Mouse (Mus musculus): Measurements from ENCODE around the gene St6galnac4.

Gene St6galnac4

DNA sequence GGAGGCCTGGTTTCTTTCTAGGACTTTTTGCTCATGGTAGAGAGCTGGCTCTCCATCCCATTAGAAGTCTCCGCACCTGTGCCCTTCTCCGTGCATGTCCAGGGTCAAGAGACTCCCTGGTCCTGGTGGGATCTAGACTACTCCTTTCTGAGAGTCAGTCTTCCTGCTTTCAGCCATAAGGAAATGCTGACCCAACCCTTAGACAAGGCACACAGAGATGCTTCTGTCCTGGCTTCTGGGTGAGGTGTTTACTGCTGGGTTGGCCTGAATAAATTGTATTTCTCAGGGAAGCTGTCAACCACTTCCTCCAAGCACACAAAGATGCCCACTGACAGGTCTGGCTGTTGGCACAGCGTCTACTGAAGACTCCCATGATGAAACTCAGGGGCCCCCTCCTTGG is 12.5 kb downstream of the St6galnac4 start, which contains the start of gene St6galnac6:
Gene St6galnac6 (plus strand): TSS at position 301 of the 400 bp plus-strand sequence.
- no peak for DNase-seq (ENCODE audit: low spot score in 2 of 2)

DNA sequence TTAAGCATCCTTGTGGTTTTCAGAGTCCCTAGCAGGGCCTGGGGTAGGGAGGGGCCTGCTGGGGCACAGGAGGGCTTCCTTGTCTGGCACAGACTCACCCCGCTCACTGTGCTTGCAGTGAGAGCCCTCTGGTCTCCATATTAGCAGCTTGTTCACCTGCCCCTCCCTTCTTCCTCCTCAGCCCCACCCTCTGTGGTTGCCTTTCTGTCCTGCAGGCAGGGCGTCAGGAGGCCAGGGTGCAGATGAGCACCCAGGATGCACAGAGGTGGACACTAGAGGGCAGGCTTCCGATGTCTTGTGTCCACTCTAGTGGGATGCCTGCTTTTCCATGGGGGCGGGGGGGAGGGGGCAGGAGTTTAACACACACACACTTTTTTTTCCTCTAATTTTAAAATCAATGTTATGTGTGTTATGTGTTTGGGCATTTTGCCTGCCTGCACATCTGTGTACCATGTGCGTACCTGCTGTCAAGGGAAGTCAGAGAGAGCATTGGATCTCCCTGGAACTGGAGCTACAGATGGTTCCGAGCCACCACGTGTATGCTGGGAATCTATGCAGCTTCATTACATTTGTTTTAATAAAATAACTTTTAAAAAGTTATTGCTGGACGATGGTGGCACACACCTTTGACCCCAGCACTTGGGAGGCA is 14.6 kb downstream of the St6galnac4 start:
- DNase-seq (ENCODE audit: low spot score in 2 of 2), result no peak

DNA sequence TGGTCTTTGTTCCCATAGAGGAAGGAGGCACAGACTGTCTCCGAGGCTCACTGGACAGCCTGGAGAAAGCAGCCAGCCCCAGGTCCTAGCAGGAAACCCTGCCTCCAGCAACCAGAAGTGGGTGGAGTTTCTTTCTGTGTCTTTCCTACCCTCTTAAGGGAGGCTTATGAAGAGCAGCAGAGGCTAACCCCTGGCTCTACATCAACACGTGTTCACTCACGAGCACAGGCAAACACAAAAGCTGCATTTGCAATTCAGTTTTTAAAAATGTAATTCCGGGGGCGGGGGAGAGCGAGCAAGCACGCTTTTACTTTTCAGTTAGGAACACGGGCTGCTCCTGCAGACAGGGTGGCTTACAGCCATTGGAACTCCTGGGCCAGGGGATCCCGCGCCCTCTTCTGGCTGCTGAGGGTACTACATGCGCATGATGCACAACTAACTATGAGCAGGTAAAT is 15.7 kb downstream of the St6galnac4 start:
- peak; percentile 80 to 94 for DNase-seq (ENCODE audit: low spot score in 2 of 2)

DNA sequence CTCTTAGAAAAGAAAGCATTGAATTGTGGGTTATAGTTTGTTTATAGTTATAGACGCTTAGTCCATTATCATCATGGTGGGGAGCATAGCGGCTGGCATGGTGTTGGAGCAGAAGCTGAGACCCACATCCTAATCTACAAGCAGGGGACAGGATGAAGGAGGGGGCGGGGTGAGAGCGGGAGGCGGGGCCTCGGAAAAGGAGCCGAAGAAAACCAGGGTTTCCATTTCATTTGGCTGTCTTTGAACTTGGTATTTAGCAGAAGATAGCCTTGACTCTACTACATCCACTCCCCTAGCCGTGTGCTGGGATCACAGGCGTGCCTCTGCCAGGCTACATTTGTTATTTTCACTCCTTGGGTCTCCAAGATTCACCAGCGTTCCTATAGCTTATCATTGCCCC is 17.7 kb downstream of the St6galnac4 start:
- no peak for DNase-seq (ENCODE audit: low spot score in 2 of 2)

DNA sequence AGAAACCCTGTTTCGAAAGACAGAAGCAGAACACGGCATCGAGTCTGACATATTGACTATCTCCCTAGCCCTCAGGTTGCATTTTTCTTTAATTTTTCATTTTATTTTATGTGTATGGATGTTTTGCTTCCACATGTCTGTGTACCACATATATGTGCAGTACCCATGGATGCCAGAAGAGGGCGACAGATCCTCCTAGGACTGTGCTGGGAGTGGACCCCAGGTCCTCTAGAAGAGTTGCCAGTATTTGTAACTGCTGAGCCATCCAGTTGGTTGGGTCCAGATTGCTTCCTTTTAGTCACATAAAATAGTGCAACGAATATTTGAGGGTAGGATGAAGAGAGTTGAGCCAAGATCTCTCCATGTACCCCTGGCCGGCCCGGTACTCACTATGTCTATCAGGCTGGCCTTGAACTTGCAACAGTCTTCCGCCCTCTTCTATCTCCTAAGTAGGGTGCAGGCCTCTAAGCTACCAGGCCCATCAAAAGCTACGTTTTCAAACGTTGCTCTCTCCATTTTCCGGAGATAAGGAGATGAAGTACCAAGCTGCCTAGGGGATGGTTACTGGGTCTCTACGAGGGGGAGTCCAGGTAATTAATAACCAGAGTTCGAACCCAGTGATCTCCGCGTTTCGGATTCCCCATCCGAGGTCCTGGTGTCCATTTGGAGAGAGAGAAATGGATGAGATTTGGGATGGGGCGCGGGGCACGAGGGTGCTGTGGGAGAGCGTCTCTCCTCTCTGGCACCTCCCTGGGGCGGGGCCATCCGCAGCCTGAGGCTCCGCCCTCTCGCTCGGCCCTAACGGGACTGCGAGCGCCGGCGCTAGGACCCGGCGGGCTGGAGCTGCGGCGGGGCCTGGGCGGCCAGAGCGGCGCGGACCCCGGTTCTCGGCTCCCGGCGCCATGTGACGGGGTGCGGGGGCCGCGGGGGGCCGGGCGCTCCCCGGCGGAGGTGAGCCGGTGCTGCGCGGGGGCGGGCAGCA is 19.6 kb downstream of the St6galnac4 start:
- peak; percentile 47 to 77 for DNase-seq (ENCODE audit: low spot score in 2 of 2)

DNA sequence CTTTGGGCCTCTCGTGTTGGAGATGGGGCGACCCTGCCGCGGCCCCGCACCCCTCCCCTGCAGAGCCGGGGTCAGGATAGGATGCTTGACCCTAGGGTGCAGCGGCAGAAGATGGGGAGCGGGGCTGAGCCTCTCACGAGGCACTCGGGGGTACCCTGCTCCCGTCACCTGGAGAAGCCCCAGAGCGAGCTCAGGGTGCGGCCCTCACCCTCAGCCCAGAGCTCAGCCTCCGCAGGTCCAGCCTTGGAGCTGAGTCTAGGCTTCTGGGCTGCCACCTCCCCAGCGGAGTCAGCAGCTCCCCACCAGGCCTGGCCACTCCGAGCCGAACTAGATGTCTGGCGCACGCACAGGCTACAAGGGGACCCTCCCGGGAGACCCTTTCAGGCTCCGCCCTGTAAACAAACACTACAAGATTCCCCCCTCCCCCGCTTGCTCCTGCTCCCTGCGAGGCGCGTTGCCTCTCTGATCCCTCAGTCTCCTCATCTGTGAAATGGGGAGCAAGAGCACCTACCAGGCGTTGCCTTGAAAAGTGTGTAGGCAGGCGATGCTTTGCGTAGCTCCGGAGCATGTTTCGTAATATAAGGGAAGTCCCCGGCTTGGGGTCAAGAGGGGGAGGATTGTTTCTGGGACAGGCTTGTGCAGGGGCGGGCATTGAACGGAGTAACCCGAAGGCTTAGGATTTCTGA is 20.5 kb downstream of the St6galnac4 start:
- no peak for DNase-seq (ENCODE audit: low spot score in 2 of 2)

DNA sequence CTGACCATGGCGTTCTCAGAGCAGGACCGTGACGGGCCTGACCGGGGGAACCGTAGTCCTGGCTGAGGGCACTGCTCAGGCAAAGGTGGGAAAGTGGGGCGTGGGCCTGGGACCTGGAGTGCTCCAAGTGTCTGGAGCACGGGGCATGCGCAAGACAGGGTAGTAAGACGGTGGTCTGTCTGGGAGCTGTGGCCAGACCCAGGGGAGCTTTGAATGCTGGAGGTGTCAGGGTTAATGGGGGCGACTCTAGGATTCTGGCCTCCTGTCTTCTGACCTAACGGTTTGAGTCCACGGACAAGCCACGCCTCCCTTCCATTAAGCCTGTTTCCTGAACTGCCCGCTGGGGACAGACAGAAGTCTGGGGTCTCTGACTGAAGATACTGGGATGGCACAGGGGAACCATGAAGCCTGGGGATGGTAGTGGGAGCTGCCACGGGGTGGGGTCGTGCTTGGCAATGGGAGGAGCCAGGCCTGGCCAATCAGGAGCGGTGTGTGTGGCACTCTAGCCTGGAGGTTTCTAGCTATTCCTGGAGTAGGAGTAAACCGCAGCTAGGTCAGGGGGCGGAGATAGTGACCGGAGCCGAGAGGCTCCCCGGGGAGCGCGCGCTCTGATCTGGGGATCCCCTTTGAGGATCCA is 21.4 kb downstream of the St6galnac4 start:
- DNase-seq (ENCODE audit: low spot score in 2 of 2), result no peak

DNA sequence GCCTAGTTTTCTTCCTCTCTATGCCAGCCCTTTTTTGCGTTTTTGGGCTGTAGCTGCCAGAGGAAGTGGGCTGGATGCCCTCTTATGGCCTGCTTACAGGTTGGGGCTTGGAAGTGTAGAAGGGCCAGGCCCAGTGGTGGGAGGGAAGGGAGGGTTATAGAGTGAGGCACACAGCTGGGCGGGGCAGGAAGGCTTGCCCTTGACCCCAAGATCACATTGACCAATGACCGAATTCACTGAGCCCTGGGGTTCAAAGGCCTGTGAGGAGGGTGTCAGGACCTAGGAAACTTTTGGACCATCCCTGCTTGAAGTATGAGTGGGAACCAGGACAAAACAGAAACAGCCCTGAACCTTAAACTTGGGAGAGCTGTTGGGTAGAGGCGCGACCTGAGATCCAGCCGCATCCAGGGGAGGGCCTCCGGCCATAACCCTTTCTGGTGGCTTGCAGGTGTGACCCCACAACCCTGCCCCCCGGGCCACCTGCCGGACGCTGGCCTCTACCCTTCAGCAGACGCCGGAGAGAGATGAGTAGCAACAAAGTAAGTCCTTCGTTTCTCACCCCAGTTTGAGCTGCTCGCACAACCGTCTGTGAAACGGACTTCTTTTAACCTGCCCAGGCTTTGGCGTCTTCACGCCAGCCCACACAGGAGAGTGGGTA is 22.0 kb downstream of the St6galnac4 start:
- DNase-seq (ENCODE audit: low spot score in 2 of 2), result no peak

DNA sequence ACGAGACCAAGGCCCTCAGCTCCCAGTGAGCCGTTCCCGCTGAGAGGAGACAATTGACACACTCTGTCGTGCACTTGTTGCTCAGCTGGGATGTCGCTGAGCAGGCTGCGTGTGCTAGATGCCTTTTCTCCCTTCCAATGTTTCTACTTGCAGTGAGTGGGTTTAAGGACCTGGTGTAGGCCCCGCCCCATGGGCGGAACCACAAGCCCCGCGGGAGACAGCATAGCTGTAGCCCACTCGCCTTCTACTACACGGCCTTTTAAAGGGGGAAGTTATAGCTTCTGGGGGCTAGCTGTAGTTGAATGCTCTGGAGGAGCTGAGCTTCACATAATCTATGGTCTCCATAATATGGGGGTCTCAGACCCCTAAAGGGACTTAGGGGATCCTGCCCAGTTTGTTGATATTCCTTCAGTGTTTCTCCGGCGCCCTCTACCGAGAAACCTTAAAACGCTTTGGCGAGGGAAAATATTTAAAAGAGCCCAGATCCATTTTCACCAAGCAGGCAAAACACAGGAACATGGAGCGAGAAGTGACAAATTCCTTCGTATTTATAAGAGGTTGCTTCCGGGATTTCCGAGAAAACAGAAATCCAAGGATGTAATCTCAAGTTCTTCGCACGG is 23.8 kb downstream of the St6galnac4 start:
- DNase-seq (ENCODE audit: low spot score in 2 of 2), result no peak

DNA sequence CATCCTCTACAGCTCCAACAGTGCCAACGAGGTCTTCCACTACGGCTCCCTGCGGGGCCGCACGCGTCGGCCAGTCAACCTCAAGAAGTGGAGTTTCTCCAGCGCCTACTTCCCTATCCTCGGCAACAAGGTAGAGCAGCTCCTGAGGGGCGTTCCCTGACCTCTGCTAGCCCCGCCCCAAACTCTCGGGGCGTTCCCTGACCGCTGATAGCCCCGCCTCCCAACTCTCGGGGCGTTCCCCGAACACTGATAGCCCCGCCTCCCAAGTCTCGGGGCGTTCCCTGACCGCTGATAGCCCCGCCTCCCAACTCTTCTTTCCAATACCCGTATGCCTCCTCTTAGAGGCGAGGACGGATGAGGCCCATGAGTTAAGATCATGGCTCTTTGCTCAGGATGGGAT is 25.4 kb downstream of the St6galnac4 start:
- DNase-seq (ENCODE audit: low spot score in 2 of 2), result no peak

DNA sequence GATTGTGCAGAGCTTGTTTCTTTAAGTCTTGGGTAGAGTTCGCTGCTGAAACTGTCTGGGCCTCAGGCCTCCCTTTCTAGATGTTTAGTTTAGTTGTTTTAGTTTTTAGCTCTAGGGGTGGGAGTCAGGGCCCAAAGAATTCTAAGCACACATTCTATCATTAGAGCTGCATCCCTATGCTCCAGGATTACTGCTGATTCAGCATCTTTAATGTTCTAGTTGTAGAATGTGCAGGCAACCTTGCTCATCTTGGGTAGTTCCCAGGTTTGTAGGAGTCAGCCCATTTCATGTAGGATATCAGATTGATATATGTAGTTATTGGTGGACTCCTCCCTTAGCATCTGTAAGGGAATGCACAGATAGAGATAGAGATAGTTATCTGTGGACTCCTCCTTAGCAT is 30.2 kb downstream of the St6galnac4 start:
- DNase-seq (ENCODE audit: low spot score in 2 of 2), result no peak

DNA sequence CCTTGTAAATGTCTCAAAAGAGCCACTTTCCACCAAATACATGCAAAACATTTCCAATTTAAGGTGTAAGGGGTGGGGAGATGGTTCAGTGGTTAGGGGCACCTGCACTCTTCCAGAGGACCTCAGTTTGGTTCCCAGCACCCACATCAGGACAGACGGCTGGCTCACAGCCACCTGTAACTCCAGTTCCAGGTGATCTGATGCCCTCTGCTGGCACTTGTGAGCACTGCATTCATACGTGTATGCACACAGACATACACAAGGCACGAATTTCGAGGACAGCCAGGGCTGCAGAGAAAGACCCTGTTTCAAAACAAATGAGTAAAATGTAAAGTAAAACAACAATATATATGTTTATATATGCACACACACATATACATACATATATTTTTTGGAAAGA is 30.7 kb downstream of the St6galnac4 start:
- no peak for DNase-seq (ENCODE audit: low spot score in 2 of 2)

DNA sequence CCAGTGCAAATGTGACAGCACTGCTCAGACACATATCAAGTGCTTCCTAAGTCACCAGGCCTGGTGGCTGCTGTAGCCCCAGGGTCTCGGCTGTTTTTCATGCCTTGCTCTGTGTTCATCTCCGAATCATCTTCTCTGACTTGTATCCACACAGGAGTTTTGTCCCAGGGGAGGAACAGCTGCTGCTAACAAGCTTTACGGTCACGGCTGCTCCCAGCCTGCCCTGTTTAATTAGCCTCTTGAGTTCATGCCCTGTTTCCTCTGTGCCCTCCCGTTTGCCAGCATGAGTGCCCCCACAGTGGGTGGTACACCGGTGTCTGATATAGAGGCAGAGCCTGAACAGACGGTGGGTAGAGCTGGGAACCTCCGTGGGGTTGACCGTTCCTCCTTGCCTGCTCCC is 31.2 kb downstream of the St6galnac4 start:
- DNase-seq (ENCODE audit: low spot score in 2 of 2), result no peak

DNA sequence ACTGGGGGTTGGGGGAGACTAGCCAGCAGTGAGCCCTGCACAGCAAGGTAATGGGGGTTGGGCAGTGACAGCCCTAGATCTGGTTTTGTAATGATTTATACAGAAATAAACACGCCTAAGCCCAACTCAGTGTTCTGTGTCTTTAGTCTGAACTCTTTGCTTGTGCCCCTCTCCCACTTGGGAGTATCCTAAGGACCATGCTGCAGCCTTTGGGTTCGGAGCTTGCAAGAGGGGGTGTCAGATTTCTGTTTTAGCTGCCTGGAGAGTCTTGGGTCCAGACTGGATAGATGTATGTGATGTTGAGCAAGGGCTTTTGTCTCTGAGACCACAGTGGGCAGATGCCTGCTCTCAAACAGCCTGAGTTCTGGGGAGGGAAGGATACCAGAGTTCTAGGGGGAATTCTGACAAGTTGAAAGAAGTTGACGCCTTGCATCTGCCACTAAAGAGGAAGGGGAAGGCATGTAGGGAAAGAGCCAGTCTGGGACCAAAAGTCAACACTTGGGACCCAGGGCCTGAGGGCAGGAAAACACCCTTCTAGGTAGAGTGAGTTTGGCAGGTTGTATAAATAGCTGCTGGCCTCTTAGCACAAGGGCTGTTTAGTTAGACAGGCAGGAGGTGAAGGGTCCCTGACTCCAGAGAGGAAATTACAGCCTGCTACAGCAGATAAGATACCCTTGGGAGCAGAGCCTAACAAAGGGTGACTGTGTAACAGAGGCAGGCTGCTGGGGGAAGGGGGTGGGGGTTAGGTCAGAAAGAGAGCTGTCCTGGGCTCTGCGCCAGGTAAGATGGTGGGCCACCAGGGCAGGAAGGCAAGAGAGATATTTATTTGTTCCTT is 34.0 kb downstream of the St6galnac4 start:
- no peak for DNase-seq (ENCODE audit: low spot score in 2 of 2)

DNA sequence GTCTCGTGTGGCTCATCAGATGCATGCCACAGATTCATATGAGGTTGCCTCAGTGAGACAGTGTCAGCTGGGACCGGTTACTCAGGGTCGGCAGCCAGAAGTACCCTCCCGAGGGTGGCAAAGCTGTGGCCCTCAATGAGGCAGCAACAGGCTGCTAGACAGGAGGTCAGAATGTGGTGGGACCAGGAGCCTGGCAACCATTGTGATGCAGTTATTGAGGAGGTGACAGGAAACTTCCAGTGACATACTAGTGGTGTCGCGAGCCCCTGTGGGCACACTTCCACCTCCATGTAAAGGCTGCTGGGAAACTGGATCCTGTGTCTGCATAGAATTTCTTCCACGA is 34.6 kb downstream of the St6galnac4 start, which contains the start of gene Ak1:
Gene Ak1 (plus strand): TSS at position 242 of the 343 bp plus-strand sequence.
- DNase-seq (ENCODE audit: low spot score in 2 of 2), result no peak

DNA sequence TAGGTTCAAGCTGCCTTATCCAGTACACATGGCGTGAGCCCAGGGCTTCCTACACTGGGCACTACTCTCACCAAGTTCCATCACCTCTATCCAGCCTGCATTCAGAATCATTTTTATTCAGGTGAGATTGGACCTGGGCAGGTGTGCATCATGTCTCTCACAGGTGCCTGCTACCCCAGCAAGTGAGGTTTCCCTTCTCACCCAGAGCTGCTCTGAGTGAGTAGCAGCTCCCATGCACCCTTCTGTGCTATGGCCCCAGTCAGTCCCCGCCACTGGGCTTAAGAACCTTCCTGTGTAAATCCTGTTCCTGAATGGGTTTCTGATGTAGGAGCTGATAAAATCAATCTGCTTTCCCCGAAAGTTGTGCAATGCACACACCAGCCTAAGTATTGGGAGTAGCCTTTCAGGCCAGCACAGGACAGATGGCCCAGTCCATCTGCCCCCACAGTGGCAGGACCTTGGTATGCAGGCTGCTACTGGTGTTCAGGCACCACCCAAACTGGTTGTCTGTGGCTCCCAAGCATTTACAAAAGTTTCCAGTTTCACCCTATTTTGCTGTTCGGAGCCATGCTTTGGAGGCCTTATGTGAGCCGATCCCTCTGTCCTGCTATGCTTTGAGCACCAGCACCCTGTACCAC is 37.3 kb downstream of the St6galnac4 start:
- no peak for DNase-seq (ENCODE audit: low spot score in 2 of 2)

DNA sequence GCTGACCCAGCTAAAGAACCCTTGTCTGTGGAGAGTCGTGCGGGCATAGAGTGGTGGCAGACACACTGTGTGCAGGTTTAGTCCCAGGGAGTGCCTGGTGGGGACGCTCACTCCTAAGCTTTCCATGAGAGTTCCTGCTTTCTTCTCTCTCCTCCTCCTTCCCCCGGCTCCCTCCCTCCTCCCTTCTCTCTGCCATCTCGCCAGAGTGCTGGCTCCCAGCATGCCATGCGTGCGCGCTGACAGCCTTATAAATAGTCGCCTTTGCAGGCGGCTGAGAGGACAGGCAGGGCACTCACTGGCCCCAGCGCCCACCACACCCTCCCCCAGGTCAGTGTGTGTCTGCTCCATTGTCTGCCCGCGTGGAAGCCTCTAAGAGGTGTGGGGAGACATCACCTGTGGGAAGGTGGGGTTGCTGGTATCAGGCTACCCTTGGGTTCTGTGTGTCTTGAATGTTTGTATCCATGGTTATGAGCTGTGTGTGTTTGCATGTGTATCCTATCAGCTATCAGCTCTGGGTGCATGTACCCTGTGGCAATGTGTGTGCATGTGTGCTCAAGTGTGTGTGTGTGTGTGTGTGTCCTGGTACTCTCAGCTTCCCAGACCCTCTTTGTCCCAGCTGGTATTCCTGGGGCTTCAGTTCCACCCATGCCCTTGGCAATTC is 38.4 kb downstream of the St6galnac4 start:
- DNase-seq (ENCODE audit: low spot score in 2 of 2), result peak in 1 of 2 experiments; percentile 69

DNA sequence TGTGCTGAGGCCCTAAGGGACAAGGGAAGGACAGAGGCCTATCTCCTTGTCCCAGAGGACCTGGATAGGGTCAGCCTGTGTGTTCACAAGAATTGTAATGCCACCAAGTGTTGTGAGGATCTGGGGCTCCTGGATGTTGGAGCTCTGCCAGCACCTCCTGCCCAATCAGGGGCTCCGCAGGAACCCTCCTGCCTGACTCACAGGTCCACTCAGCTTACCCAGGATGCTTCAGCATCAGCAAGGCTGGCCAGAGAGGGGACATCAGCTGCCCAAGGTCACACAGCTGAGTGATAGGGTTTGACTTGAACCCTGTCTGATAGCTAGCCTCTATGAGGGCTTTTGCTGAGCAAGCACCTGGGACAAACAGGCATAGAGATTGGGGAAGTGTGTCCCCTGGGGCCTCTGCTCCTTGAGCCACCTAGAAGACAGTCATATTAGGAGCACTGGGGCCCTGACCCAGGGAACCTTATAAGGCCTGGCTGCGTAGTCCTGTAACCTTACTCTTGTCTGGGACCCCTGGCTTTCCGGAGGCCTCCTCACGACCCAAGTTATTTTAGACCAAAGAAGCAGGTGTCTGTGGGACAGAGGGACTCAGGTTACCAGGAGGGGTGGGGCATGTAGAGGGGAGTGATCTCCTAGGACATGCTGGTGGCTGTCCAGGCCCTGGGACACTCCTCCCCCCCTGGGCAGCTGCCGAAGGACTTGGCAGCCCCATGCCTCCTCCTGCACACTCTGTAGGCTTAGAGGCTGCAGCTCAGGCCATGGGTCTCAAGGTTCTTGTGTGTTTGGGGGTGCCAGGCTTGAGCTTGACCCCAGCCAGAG is 39.2 kb downstream of the St6galnac4 start:
- no peak for DNase-seq (ENCODE audit: low spot score in 2 of 2)

Data from cerebellum, postnatal 4 days (tissue).